Mouse (Mus musculus) C2C12 (cell line): ENCODE measurements around the gene Fancb. TPM values are rescaled to one million over a fixed set of nuclear protein-coding genes. Genes with fewer than 3 reads are reported as not detected.
A peak's percentile ranks its signal among the peaks of the same experiment; 100 is the strongest.

Experiments
- H3K27me3 ChIP-seq: one replicate; pipeline ENCODE4 v1.6.1; 2011; ENCODE audit not compliant: control insufficient read depth, insufficient read depth, insufficient read length
- H3K36me3 ChIP-seq: one replicate; pipeline ENCODE4 v1.6.1; 2011; ENCODE audit not compliant: control insufficient read depth, insufficient read depth
- H3K4me3 ChIP-seq: one replicate; pipeline ENCODE4 v1.5.1; 2011; ENCODE audit warnings: mild to moderate bottlenecking, control low read depth; ENCODE audit not compliant: poor library complexity, insufficient read depth, severe bottlenecking
- H3K79me2 ChIP-seq: one replicate; pipeline ENCODE4 v1.6.1; 2011; ENCODE audit not compliant: control insufficient read depth, insufficient read depth
- H3K79me3 ChIP-seq: one replicate; pipeline ENCODE4 v1.6.1; 2011; ENCODE audit warnings: low read depth, control low read depth
- H3ac ChIP-seq: one replicate; pipeline ENCODE3; 2011; ENCODE audit warnings: low read depth; ENCODE audit not compliant: control insufficient read depth, insufficient read length
- CEBPB ChIP-seq: IDR thresholded peaks from one replicate; pipeline ENCODE4 v1.6.1; 2011; ENCODE audit warnings: low read depth, mild to moderate bottlenecking, control low read depth, moderate library complexity
- CTCF ChIP-seq: IDR thresholded peaks from one replicate; pipeline ENCODE4 v1.5.1; 2011; ENCODE audit not compliant: control insufficient read depth, insufficient read depth, insufficient read length
- FOSL1 ChIP-seq: IDR thresholded peaks from one replicate; pipeline ENCODE4 v1.8.0; 2011; ENCODE audit warnings: mild to moderate bottlenecking, low read length; ENCODE audit not compliant: poor library complexity, insufficient read depth, severe bottlenecking
- MAX ChIP-seq: IDR thresholded peaks from one replicate; pipeline ENCODE4 v1.6.1; 2011; ENCODE audit warnings: mild to moderate bottlenecking, control low read depth
- MYOD1 ChIP-seq: IDR thresholded peaks from one replicate; pipeline ENCODE4 v1.6.1; 2011; ENCODE audit warnings: low read depth; ENCODE audit not compliant: control insufficient read depth, insufficient read length
- MYOG ChIP-seq: IDR thresholded peaks from one replicate; pipeline ENCODE4 v1.6.1; 2011; ENCODE audit not compliant: control insufficient read depth, insufficient read length; ENCODE audit errors: extremely low read depth
- USF1 ChIP-seq: IDR thresholded peaks from one replicate; pipeline ENCODE4 v1.6.1; 2011; ENCODE audit warnings: low read depth, mild to moderate bottlenecking, control low read depth, moderate library complexity
- long read RNA-seq, 2 experiments: library from polyadenylated mRNA; unstranded; transcript quantifications; one replicate each; pipeline ENCODE4 v2.0.0; 2019 to 2020
- polyA plus RNA-seq: library from polyadenylated mRNA; unstranded; fragments of >200 nt; fragmentation: generic; extraction: Trizol; gene quantifications from one replicate; pipeline ENCODE4 v1.2.1, GENCODE M21; 2012; ENCODE audit warnings: missing spikeins

The Fancb gene
- 3.6 TPM for polyA plus RNA-seq
- long read RNA-seq, experiment 1, transcript Fancb-203 (9 exons, 2,953 nt) = major isoform, 7 of 11 reads
- long read RNA-seq, experiment 1, partial matches to known transcripts = 2 of 11 reads
- long read RNA-seq, experiment 1, other reads (novel, unspliced or antisense) = 2 of 11 reads
- long read RNA-seq, experiment 2, transcript Fancb-203 (9 exons, 2,953 nt) = major isoform, 107 of 121 reads
- long read RNA-seq, experiment 2, partial matches to known transcripts = 2 of 121 reads
- long read RNA-seq, experiment 2, other reads (novel, unspliced or antisense) = 12 of 121 reads

DNA sequence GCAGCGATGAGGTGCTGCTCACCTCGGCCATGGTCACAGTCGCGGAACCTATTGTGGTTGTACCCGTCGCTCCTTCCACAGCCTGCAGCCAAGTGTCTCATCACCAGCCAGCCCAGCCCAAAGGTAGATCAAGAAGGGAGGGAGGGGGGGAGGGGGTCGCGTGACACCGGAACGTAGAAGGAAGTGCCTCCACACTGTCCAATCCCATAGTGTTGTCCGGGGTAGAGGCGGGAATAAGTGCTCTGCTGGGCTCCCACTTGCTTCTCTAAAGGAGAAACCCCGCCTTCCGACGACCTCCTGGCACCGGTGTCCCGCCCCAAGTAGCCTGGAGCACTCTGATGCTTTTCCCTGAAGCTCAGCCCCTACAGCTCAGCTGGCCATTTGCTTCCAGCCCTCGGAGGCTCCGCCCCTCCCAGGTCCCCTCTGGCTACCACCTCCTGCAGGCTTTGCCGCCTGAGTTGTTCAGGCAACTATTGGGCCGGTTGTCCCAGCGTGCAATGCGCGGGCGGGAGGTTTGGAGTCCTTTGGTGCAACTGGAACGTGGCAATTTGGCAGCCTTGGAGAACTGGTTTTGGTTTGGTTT is at the start of gene Fancb, which contains the start of gene Mospd2:
Fancb (plus strand) TSS at position 400 of the 583 bp plus-strand sequence.
Mospd2 (minus strand) TSS at position 183 of the 583 bp plus-strand sequence.
- peaks cover 23% of the 10 kb centered on the region for H3K79me3 ChIP-seq
- peaks cover 3% of the 10 kb centered on the region for H3K36me3 ChIP-seq
- H3ac ChIP-seq = peak within 1 kb of the TSS; percentile 76
- TF ChIP-seq USF1 = no peak
- peak; percentile 55 for TF ChIP-seq MAX
- H3K79me2 ChIP-seq = peaks cover 36% of the 10 kb centered on the region
- no peaks in the 10 kb centered on the region for H3K27me3 ChIP-seq
- H3K4me3 ChIP-seq = peak within 1 kb of the TSS; percentile 42

- no peak overlapping the region for H3ac ChIP-seq
- H3K36me3 ChIP-seq = peaks cover 6% of the 10 kb centered on the region
- TF ChIP-seq MYOG (no peak), CEBPB (no peak), FOSL1 (no peak), MAX (no peak), USF1 (no peak), MYOD1 (no peak), CTCF (no peak)
- H3K27me3 ChIP-seq = no peaks in the 10 kb centered on the region
- H3K79me2 ChIP-seq = no peaks in the 10 kb centered on the region
- H3K79me3 ChIP-seq = no peaks in the 10 kb centered on the region
- no peak overlapping the region for H3K4me3 ChIP-seq
Measured at GRCm38 (mm10) chrX:164941540-164941939, 38.9 kb upstream of the Fancb start.

GRCm38 (mm10) chrX:164951858-164952576 is 28.4 kb upstream of the Fancb start:
- H3ac ChIP-seq = no peak overlapping the region
- H3K27me3 ChIP-seq = no peaks in the 10 kb centered on the region
- H3K79me3 ChIP-seq = no peaks in the 10 kb centered on the region
- H3K4me3 ChIP-seq = no peak overlapping the region
- no peaks in the 10 kb centered on the region for H3K79me2 ChIP-seq
- no peaks in the 10 kb centered on the region for H3K36me3 ChIP-seq
- TF ChIP-seq CTCF (no peak), MYOG (no peak), MAX (no peak), USF1 (no peak), MYOD1 (no peak), CEBPB (no peak), FOSL1 (no peak)

GRCm38 (mm10) chrX:164952601-164953375 is 27.6 kb upstream of the Fancb start:
- Histone ChIP-seq H3K27me3 (no peaks in the 10 kb centered on the region), H3K4me3 (no peak overlapping the region), H3K79me2 (no peaks in the 10 kb centered on the region), H3K79me3 (no peaks in the 10 kb centered on the region), H3ac (no peak overlapping the region), H3K36me3 (no peaks in the 10 kb centered on the region)
- no peak for TF ChIP-seq MYOG
- TF ChIP-seq USF1 = no peak
- no peak for TF ChIP-seq CTCF

- no peak overlapping the region for H3K4me3 ChIP-seq
- peaks cover 8% of the 10 kb centered on the region for H3K79me2 ChIP-seq
- peaks cover 12% of the 10 kb centered on the region for H3K79me3 ChIP-seq
- no peaks in the 10 kb centered on the region for H3K27me3 ChIP-seq
- H3ac ChIP-seq = no peak overlapping the region
- TF ChIP-seq FOSL1 = no peak
- no peak for TF ChIP-seq MYOG
- TF ChIP-seq USF1 = no peak
- TF ChIP-seq MYOD1 = no peak
- TF ChIP-seq MAX = no peak
- no peak for TF ChIP-seq CTCF
- no peak for TF ChIP-seq CEBPB
- peaks cover 4% of the 10 kb centered on the region for H3K36me3 ChIP-seq
Measured at GRCm38 (mm10) chrX:164965750-164966448, 14.5 kb upstream of the Fancb start.
